Mouse (Mus musculus) neural tube, embryonic 11.5 days (tissue): ENCODE data around the gene Hypm. TPM values are rescaled to one million over a fixed set of nuclear protein-coding genes. Genes with fewer than 3 reads are reported as not detected.

Experiments
- polyA plus RNA-seq: library from polyadenylated mRNA; unstranded; fragments of >200 nt; fragmentation: Nextera tagmentation; extraction: Ambion mirVana; gene quantifications from 2 replicates; pipeline ENCODE4 v1.2.1, GENCODE M21; 2014

Gene Hypm
- polyA plus RNA-seq, 1 experiment from 2014 or later: not detected

Other genes starting within 250 kb of the Hypm start
- 24.4 and 26.9 TPM in 2 replicates for gene Dynlt3, start 183.9 kb upstream of the Hypm start, polyA plus RNA-seq
- gene H2al3, start 2.8 kb downstream of the Hypm start, polyA plus RNA-seq: not detected in 2 replicates
- gene Sytl5, start 38.7 kb downstream of the Hypm start, polyA plus RNA-seq: 0.23 and 0.54 TPM in 2 replicates